Mouse (Mus musculus): ENCODE measurements around the gene Polr2m. TPM values are rescaled to one million over a fixed set of nuclear protein-coding genes. Genes with fewer than 3 reads are reported as not detected.
"Not testable (repeated sequence)": the region's sequence is repeated elsewhere in the genome, so short reads cannot be mapped to it uniquely, and the experiment has no call there.

Polr2m gene
- polyA plus RNA-seq, 1 experiment from 2014 or later, result 260 TPM

DNA sequence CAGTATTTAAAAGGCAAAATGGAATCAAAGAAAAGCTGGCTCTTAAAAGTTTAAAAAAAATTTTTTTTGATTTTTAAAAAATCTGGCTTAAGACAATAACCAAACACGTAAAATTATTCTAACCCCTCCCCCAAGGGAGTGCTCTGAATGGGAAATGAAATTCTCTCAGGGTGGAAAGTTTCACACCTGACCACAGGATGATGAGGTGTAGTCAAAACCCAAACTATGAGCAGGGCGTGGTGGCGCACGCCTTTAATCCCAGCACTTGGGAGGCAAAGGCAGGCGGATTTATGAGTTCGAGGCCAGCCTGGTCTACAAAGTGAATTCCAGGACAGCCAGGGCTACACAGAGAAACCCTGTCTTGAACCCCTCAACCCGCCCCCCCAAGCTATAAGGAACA lies 1.9 kb downstream of the Polr2m start:
- 80% methylated on average over 7 of the region's 7 CpGs for WGBS
- H3K27me3 ChIP-seq (replicated peaks; ENCODE audit: control insufficient read depth, insufficient read depth, low read length); H3K9me3 ChIP-seq (ENCODE audit: control insufficient read depth, low read length); H3K27ac ChIP-seq (ENCODE audit: low read depth, low read length); ATAC-seq (replicated peaks; ENCODE audit: low FRiP score); H3K9ac ChIP-seq (ENCODE audit: low read depth, low read length); H3K4me3 ChIP-seq (ENCODE audit: low read depth, low read length); DNase-seq (ENCODE audit: low spot score): not testable (repeated sequence)
- H3K36me3 ChIP-seq (ENCODE audit: control insufficient read depth, insufficient read depth, low read length), result peaks cover 44% of the 10 kb centered on the region
- peak overlapping the region; percentile 87 for H3K4me2 ChIP-seq
- H3K4me1 ChIP-seq (replicated peaks; ENCODE audit: control insufficient read depth, insufficient read depth, low read length), result peaks cover 19% of the 10 kb centered on the region

DNA sequence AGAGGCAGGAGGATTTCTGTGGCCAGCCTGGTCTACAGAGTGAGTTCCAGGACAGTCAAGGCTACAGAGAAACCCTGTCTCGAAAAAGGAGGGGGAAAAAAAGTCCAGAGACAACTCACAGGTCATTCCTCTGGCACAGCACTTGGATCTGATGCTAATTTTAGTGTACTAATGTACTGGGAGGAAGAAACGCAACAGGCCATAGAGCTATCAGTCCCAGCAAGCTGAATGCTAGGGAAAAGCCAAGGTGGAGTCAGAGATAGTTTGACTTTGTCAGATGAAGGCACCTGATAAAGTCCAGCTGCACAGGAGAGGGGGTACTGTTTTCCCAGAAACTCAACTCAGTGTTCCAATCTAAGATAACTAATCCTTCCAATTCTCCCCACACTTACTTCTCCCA lies 5.4 kb downstream of the Polr2m start:
- Histone ChIP-seq H3K4me2 (0 out of 2 replicates have a peak overlapping the region, but pooled peaks have one; percentile 9), H3K9ac (ENCODE audit: low read depth, low read length) (no peak overlapping the region), H3K9me3 (ENCODE audit: control insufficient read depth, low read length) (no peaks in the 10 kb centered on the region), H3K27me3 (replicated peaks; ENCODE audit: control insufficient read depth, insufficient read depth, low read length) (no peaks in the 10 kb centered on the region), H3K27ac (ENCODE audit: low read depth, low read length) (no peak overlapping the region), H3K4me1 (replicated peaks; ENCODE audit: control insufficient read depth, insufficient read depth, low read length) (peaks cover 19% of the 10 kb centered on the region), H3K36me3 (ENCODE audit: control insufficient read depth, insufficient read depth, low read length) (peaks cover 73% of the 10 kb centered on the region), H3K4me3 (ENCODE audit: low read depth, low read length) (no peak overlapping the region)
- 75% methylated on average over 2 of the region's 2 CpGs for WGBS
- ATAC-seq (replicated peaks; ENCODE audit: low FRiP score), result peak; percentile 65
- no peak for DNase-seq (ENCODE audit: low spot score)

DNA sequence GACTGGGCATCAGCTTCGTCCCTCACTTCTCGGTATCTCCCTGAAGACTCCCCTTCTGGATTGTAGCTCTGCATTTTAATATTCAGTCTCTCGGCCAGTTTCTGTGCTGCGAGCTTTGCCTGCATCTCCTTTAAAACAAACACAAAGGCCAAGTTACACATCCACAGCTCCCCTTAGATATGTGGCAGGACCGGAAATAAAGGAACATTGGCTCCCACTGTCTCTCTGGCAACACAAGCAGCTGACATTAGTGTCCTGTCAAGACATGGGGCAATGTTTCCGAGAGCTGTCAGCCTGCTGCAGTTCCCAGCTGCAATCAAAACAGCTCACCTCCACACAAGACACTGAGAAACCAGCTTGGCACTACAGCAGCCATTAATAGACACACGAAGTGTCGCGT lies 6.3 kb downstream of the Polr2m start:
- ATAC-seq (replicated peaks; ENCODE audit: low FRiP score) (no peak), DNase-seq (ENCODE audit: low spot score) (no peak)
- Histone ChIP-seq H3K27me3 (replicated peaks; ENCODE audit: control insufficient read depth, insufficient read depth, low read length) (no peaks in the 10 kb centered on the region), H3K4me1 (replicated peaks; ENCODE audit: control insufficient read depth, insufficient read depth, low read length) (peaks cover 19% of the 10 kb centered on the region), H3K9me3 (ENCODE audit: control insufficient read depth, low read length) (no peaks in the 10 kb centered on the region), H3K4me2 (no peak overlapping the region), H3K9ac (ENCODE audit: low read depth, low read length) (no peak overlapping the region), H3K36me3 (ENCODE audit: control insufficient read depth, insufficient read depth, low read length) (peaks cover 76% of the 10 kb centered on the region), H3K4me3 (ENCODE audit: low read depth, low read length) (no peak overlapping the region), H3K27ac (ENCODE audit: low read depth, low read length) (no peak overlapping the region)
- WGBS, result 94% methylated on average over 9 of the region's 9 CpGs

DNA sequence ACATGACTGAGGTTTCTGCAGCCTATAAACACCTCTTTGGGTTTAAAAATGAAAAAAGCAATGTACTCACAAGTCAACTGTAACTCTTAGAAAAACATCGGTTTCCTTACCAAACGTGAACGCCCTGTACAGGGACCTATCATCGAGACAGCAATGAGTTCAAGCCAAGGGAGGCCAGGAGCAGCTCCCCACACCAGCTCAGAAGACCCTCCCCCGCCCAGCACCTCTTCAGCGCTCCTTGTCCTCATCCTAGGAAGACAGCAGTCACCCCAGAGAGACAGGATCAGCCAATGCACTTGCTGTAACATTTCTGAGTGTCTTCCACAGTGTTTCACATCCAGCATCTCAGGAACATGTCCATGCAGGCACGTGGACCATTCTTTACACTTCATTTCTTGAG lies 7.1 kb downstream of the Polr2m start:
- Histone ChIP-seq H3K9me3 (ENCODE audit: control insufficient read depth, low read length) (no peaks in the 10 kb centered on the region), H3K9ac (ENCODE audit: low read depth, low read length) (no peak overlapping the region), H3K4me1 (replicated peaks; ENCODE audit: control insufficient read depth, insufficient read depth, low read length) (peaks cover 19% of the 10 kb centered on the region), H3K36me3 (ENCODE audit: control insufficient read depth, insufficient read depth, low read length) (peaks cover 75% of the 10 kb centered on the region), H3K27me3 (replicated peaks; ENCODE audit: control insufficient read depth, insufficient read depth, low read length) (no peaks in the 10 kb centered on the region), H3K4me3 (ENCODE audit: low read depth, low read length) (no peak overlapping the region), H3K27ac (ENCODE audit: low read depth, low read length) (no peak overlapping the region), H3K4me2 (no peak overlapping the region)
- ATAC-seq (replicated peaks; ENCODE audit: low FRiP score) (no peak), DNase-seq (ENCODE audit: low spot score) (no peak)
- 93% methylated on average over 7 of the region's 7 CpGs for WGBS

DNA sequence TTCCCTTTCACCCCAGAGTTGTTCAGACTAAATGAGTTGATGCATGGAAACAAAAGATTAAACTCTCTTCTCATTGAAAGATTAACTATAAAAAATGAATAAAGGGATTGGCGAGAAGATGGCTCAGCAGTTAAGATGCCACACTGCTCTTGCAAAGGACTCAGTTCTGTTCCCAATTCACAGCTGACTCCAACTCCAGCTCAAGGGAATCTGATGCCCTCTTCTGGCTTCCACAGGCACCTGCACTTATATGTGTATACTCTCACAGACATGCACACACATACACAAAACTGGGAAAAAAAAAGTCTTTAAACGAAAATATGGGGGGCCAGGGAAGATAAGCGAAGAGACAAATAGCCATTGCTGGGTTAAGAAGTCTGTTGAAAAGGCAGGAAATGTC lies 9.1 kb downstream of the Polr2m start:
- Histone ChIP-seq H3K4me3 (ENCODE audit: low read depth, low read length) (no peak overlapping the region), H3K27me3 (replicated peaks; ENCODE audit: control insufficient read depth, insufficient read depth, low read length) (no peaks in the 10 kb centered on the region), H3K4me2 (no peak overlapping the region), H3K27ac (ENCODE audit: low read depth, low read length) (no peak overlapping the region), H3K9ac (ENCODE audit: low read depth, low read length) (no peak overlapping the region), H3K36me3 (ENCODE audit: control insufficient read depth, insufficient read depth, low read length) (peaks cover 58% of the 10 kb centered on the region), H3K4me1 (replicated peaks; ENCODE audit: control insufficient read depth, insufficient read depth, low read length) (peaks cover 11% of the 10 kb centered on the region), H3K9me3 (ENCODE audit: control insufficient read depth, low read length) (no peaks in the 10 kb centered on the region)
- 92% methylated on average over 3 of the region's 3 CpGs for WGBS
- ATAC-seq (replicated peaks; ENCODE audit: low FRiP score) (no peak), DNase-seq (ENCODE audit: low spot score) (no peak)

DNA sequence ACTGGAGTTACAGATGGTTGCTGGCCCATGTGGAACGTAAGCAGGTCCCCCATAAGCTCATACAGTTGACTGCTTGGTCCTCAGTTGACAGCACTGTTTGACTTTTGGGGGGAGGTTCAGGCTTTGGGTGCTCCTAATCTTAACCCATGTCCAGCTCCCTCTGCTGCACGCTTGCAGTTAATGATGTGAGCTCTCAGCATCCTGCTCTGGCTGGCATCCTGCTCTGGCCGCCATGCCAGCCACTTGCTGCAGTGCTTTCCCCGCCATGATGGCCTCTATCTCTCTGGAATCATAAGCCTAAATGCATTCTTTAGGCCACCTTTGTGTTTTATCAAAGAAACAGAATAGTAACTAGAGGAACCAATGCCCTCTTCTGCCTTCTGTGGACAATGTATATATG lies 10.2 kb downstream of the Polr2m start:
- H3K36me3 ChIP-seq (ENCODE audit: control insufficient read depth, insufficient read depth, low read length), result peaks cover 48% of the 10 kb centered on the region
- 94% methylated on average over 4 of the region's 4 CpGs for WGBS
- ATAC-seq (replicated peaks; ENCODE audit: low FRiP score), result no peak

DNA sequence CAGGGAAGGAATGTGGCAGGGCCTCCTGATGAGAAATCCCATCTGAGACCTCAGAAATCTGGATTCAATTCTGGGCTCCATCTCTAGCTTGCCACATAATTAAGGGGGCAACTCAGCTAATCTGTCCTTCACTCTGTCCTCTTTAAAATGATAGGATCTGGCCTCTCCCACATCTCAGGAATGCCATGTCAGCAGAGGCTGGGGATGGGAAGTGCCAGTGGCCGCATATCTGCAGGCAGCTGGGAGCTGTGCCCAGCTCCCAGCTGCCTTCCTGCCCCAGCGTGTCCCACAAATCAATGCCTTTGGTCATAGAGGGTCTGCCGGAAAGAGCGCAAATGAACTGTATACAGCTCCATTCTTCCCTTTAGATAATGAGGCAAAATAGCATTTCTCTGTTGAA lies 18.3 kb downstream of the Polr2m start:
- H3K36me3 ChIP-seq (ENCODE audit: control insufficient read depth, insufficient read depth, low read length), result no peaks in the 10 kb centered on the region
- H3K4me3 ChIP-seq (ENCODE audit: low read depth, low read length), result no peak overlapping the region
- no peaks in the 10 kb centered on the region for H3K4me1 ChIP-seq (replicated peaks; ENCODE audit: control insufficient read depth, insufficient read depth, low read length)
- H3K4me2 ChIP-seq, result no peak overlapping the region
- no peak overlapping the region for H3K9ac ChIP-seq (ENCODE audit: low read depth, low read length)
- no peaks in the 10 kb centered on the region for H3K27me3 ChIP-seq (replicated peaks; ENCODE audit: control insufficient read depth, insufficient read depth, low read length)
- no peak overlapping the region for H3K27ac ChIP-seq (ENCODE audit: low read depth, low read length)
- DNase-seq (ENCODE audit: low spot score), result no peak
- WGBS, result 72% methylated on average over 4 of the region's 4 CpGs
- no peaks in the 10 kb centered on the region for H3K9me3 ChIP-seq (ENCODE audit: control insufficient read depth, low read length)
- no peak for ATAC-seq (replicated peaks; ENCODE audit: low FRiP score)

More for the DNA sequence above, 10.2 kb downstream of the Polr2m start:
- Histone ChIP-seq H3K27me3 (replicated peaks; ENCODE audit: control insufficient read depth, insufficient read depth, low read length) (no peaks in the 10 kb centered on the region), H3K4me2 (no peak overlapping the region), H3K4me1 (replicated peaks; ENCODE audit: control insufficient read depth, insufficient read depth, low read length) (peaks cover 5% of the 10 kb centered on the region; the same call in 1 of the 2 replicates), H3K27ac (ENCODE audit: low read depth, low read length) (no peak overlapping the region), H3K9ac (ENCODE audit: low read depth, low read length) (no peak overlapping the region), H3K9me3 (ENCODE audit: control insufficient read depth, low read length) (no peaks in the 10 kb centered on the region), H3K4me3 (ENCODE audit: low read depth, low read length) (no peak overlapping the region)
- DNase-seq (ENCODE audit: low spot score), result no peak

DNA sequence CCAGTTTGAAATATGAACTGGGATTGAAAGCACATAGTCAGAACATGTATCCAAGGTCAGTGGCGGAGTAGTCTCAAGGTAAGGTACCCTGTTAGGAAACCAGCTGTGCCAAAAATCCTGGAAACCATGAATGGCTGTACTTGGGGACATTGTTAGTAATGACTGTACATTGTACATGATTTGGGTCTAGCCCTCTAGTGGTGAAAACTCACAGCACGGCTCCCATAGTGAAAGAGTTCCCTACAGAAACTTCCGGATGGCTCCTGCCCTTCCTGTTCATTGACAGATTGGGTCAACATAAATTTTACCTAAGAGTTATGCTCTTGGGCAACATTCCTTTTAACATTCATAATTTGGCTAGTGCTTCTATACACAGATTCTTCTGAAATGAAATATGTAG lies 19.6 kb downstream of the Polr2m start:
- Histone ChIP-seq H3K4me1 (replicated peaks; ENCODE audit: control insufficient read depth, insufficient read depth, low read length) (no peaks in the 10 kb centered on the region), H3K9ac (ENCODE audit: low read depth, low read length) (no peak overlapping the region), H3K27me3 (replicated peaks; ENCODE audit: control insufficient read depth, insufficient read depth, low read length) (no peaks in the 10 kb centered on the region), H3K9me3 (ENCODE audit: control insufficient read depth, low read length) (no peaks in the 10 kb centered on the region), H3K4me3 (ENCODE audit: low read depth, low read length) (no peak overlapping the region), H3K36me3 (ENCODE audit: control insufficient read depth, insufficient read depth, low read length) (no peaks in the 10 kb centered on the region), H3K4me2 (no peak overlapping the region), H3K27ac (ENCODE audit: low read depth, low read length) (no peak overlapping the region)
- DNase-seq (ENCODE audit: low spot score) (no peak), ATAC-seq (replicated peaks; ENCODE audit: low FRiP score) (no peak)
- WGBS, result 77% methylated on average over 3 of the region's 3 CpGs

DNA sequence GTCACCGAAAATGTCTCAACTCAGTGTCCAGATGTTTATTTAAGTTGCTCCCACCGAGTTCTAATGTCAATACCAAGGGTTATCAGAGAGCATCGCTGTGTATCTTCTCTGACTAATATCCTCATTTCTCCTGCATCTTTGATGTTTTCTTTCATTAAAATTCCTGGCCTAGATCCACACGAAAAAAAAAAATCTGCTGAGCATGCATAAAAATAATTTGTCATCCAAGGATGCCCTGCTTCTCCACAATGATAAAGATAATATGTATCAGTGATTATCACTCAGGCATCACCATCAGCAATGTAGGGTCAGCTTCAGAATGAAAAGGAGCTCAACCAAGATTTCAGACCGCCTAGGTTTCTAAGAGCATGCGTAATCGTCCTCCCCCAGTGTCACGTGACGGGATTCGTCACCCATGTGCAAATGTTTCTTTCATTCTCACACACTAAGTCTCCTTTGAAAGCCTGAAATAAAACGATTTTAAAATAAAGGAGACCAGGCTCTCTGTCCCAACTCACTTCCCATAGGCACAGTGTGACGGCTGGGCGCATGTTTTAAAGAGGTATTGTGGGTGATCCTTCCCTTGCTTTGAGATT lies 22.6 kb downstream of the Polr2m start:
- no peak overlapping the region for H3K4me3 ChIP-seq (ENCODE audit: low read depth, low read length)
- ATAC-seq (replicated peaks; ENCODE audit: low FRiP score) (no peak), DNase-seq (ENCODE audit: low spot score) (no peak)
- H3K9ac ChIP-seq (ENCODE audit: low read depth, low read length), result no peak overlapping the region
- no peak overlapping the region for H3K27ac ChIP-seq (ENCODE audit: low read depth, low read length)
- no peaks in the 10 kb centered on the region for H3K27me3 ChIP-seq (replicated peaks; ENCODE audit: control insufficient read depth, insufficient read depth, low read length)
- H3K9me3 ChIP-seq (ENCODE audit: control insufficient read depth, low read length), result no peaks in the 10 kb centered on the region
- H3K36me3 ChIP-seq (ENCODE audit: control insufficient read depth, insufficient read depth, low read length), result no peaks in the 10 kb centered on the region
- H3K4me1 ChIP-seq (replicated peaks; ENCODE audit: control insufficient read depth, insufficient read depth, low read length), result no peaks in the 10 kb centered on the region
- 68% methylated on average over 13 of the region's 13 CpGs for WGBS
- no peak overlapping the region for H3K4me2 ChIP-seq

Data from liver, embryonic 11.5 days (tissue).